Mouse (Mus musculus) retina, postnatal 1 day (tissue): ENCODE measurements around the gene Tnp1.

Source experiments
- DNase-seq: peaks from one replicate; pipeline ENCODE4 v3.0.0-alpha.2; 2012

Tnp1 gene

GRCm38 (mm10) chr1:73015731-73016130 is at the start of gene Tnp1:
TSS of gene Tnp1 (minus strand) at chr1:73015909.
- DNase-seq = no peak

GRCm38 (mm10) chr1:73064336-73064735 is 48.6 kb upstream of the Tnp1 start:
- no peak for DNase-seq

- no peak for DNase-seq
These were observed 46.0 kb upstream of the Tnp1 start for GRCm38 (mm10) chr1:73061491-73062233.

GRCm38 (mm10) chr1:73060271-73060670 is 44.6 kb upstream of the Tnp1 start:
- peak; percentile 60 for DNase-seq

GRCm38 (mm10) chr1:73056266-73057001 is 40.7 kb upstream of the Tnp1 start:
- DNase-seq = no peak

- DNase-seq = peak; percentile 26
These were observed 40.1 kb upstream of the Tnp1 start for GRCm38 (mm10) chr1:73055820-73056219.

GRCm38 (mm10) chr1:73055206-73055605 is 39.5 kb upstream of the Tnp1 start:
- peak; percentile 92 for DNase-seq

GRCm38 (mm10) chr1:73053545-73054326 is 38.0 kb upstream of the Tnp1 start:
- DNase-seq = peak; percentile 61

GRCm38 (mm10) chr1:73046896-73047672 is 31.4 kb upstream of the Tnp1 start:
- no peak for DNase-seq

- DNase-seq = peak; percentile 50
These were observed 30.4 kb upstream of the Tnp1 start for GRCm38 (mm10) chr1:73045948-73046685.

- no peak for DNase-seq
These were observed 28.0 kb upstream of the Tnp1 start for GRCm38 (mm10) chr1:73043671-73044070.

GRCm38 (mm10) chr1:73040691-73041425 is 25.1 kb upstream of the Tnp1 start:
- no peak for DNase-seq

GRCm38 (mm10) chr1:73038532-73038931 is 22.8 kb upstream of the Tnp1 start:
- no peak for DNase-seq

GRCm38 (mm10) chr1:73036536-73036935 is 20.8 kb upstream of the Tnp1 start:
- no peak for DNase-seq

GRCm38 (mm10) chr1:73035726-73036125 is 20.0 kb upstream of the Tnp1 start:
- no peak for DNase-seq

- no peak for DNase-seq
These were observed 16.8 kb upstream of the Tnp1 start for GRCm38 (mm10) chr1:73032491-73032890.

- DNase-seq = no peak
These were observed 13.0 kb upstream of the Tnp1 start for GRCm38 (mm10) chr1:73028741-73029140.

- DNase-seq = no peak
These were observed 11.7 kb upstream of the Tnp1 start for GRCm38 (mm10) chr1:73027381-73027780.

GRCm38 (mm10) chr1:73026786-73027299 is 11.1 kb upstream of the Tnp1 start:
- DNase-seq = no peak

- no peak for DNase-seq
These were observed 10.4 kb upstream of the Tnp1 start for GRCm38 (mm10) chr1:73026157-73026556.

GRCm38 (mm10) chr1:73006847-73007246 is 8.9 kb downstream of the Tnp1 start:
- DNase-seq = no peak
